Mouse (Mus musculus): ENCODE measurements around the gene Zfp58. TPM values are rescaled to one million over a fixed set of nuclear protein-coding genes. Genes with fewer than 3 reads are reported as not detected.
"Not testable (repeated sequence)": the region's sequence is repeated elsewhere in the genome, so short reads cannot be mapped to it uniquely, and the experiment has no call there.

The Zfp58 gene
- polyA plus RNA-seq, 1 experiment from 2014 or later: 8.9 TPM

DNA sequence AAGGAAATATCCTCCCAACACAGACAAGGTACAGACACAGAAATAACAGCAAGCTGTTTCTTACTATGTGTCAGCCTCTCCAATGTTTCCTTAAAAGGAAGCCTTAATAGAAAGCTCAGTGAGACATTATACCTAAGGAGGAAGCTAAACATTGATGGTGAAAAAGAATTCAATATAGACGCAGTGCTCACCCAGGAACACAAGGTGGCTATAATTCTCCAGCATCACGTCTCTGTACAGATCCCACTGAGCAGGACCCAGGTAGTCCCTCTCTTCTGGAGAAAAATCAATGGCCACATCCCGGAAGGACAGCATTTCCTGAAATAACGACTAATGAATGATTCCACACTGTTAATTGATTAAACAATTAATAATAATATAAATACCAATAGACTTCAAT, 18.8 kb downstream of the Zfp58 start:
- H3K9ac ChIP-seq (ENCODE audit: low read length): no peak overlapping the region
- H3K27ac ChIP-seq (ENCODE audit: low read length): no peak overlapping the region
- H3K27me3 ChIP-seq (ENCODE audit: control insufficient read depth, insufficient read depth, low read length): no peaks in the 10 kb centered on the region
- H3K4me2 ChIP-seq (ENCODE audit: low read depth, low read length): no peak overlapping the region
- no peak for ATAC-seq (replicated peaks; ENCODE audit: extremely low read depth, insufficient read depth, low FRiP score)
- no peaks in the 10 kb centered on the region for H3K9me3 ChIP-seq (replicated peaks; ENCODE audit: control insufficient read depth, low read length)
- WGBS: 69% methylated on average over 4 of the region's 4 CpGs
- H3K4me3 ChIP-seq (ENCODE audit: low read length): no peak overlapping the region
- H3K4me1 ChIP-seq (ENCODE audit: control insufficient read depth, insufficient read depth, low read length): peaks cover 6% of the 10 kb centered on the region
- H3K36me3 ChIP-seq (ENCODE audit: control insufficient read depth, insufficient read depth): 0 out of 2 replicates have a peak, but pooled peaks cover 2% of the 10 kb centered on the region

DNA sequence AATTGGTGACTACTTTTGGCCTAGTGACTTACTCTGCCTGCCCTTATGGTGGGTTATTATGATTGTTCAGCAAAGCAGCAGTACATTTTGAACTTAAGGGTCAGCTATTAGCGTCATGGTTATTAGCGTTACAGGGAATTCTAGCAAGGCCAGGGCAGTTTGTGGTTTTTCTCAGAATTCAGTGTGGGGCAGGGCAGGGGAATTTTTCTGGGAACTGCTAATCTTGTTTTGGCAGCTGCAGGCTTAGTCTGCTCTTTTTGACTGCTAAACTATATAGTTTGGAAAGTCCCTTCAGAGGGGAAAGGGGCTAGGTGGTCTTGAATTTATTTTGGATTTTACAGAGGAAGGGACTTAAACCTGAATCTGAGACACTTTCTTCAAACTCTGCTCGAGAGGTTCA, 31.1 kb downstream of the Zfp58 start:
- Histone ChIP-seq H3K27me3 (ENCODE audit: control insufficient read depth, insufficient read depth, low read length) (no peaks in the 10 kb centered on the region), H3K9me3 (replicated peaks; ENCODE audit: control insufficient read depth, low read length) (peaks cover 3% of the 10 kb centered on the region; the same call in 1 of the 2 replicates), H3K4me3 (ENCODE audit: low read length) (no peak overlapping the region), H3K36me3 (ENCODE audit: control insufficient read depth, insufficient read depth) (peaks cover 21% of the 10 kb centered on the region), H3K4me2 (ENCODE audit: low read depth, low read length) (no peak overlapping the region), H3K4me1 (ENCODE audit: control insufficient read depth, insufficient read depth, low read length) (no peaks in the 10 kb centered on the region), H3K9ac (ENCODE audit: low read length) (no peak overlapping the region), H3K27ac (ENCODE audit: low read length) (no peak overlapping the region)
- no peak for ATAC-seq (replicated peaks; ENCODE audit: extremely low read depth, insufficient read depth, low FRiP score)
- WGBS: 86% methylated on average over 3 of the region's 3 CpGs

- H3K27me3 ChIP-seq (ENCODE audit: control insufficient read depth, insufficient read depth, low read length); H3K9me3 ChIP-seq (replicated peaks; ENCODE audit: control insufficient read depth, low read length); H3K4me2 ChIP-seq (ENCODE audit: low read depth, low read length); H3K36me3 ChIP-seq (ENCODE audit: control insufficient read depth, insufficient read depth); H3K4me3 ChIP-seq (ENCODE audit: low read length); H3K4me1 ChIP-seq (ENCODE audit: control insufficient read depth, insufficient read depth, low read length); H3K27ac ChIP-seq (ENCODE audit: low read length); ATAC-seq (replicated peaks; ENCODE audit: extremely low read depth, insufficient read depth, low FRiP score); H3K9ac ChIP-seq (ENCODE audit: low read length): not testable (repeated sequence)
- WGBS: 76% methylated on average over 2 of the region's 5 CpGs
Observed at GRCm38 (mm10) chr13:67463506-67464185, 36.7 kb downstream of the Zfp58 start.

DNA sequence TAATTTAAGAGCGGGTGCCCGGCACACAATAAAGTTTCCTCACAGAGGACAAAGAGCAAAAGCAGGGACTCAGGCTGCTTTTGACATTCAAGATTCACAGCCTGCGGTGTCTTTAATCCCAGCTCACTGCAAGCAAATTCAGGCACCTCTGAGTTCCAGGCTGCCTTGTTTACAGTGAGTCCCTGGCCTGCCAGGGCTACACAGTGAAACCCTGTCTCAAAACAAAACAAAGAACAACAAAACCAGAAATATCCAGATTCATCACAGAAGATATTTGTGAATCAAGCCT, 48.4 kb downstream of the Zfp58 start:
- peaks cover 3% of the 10 kb centered on the region; the same call in 1 of the 2 replicates for H3K4me1 ChIP-seq (ENCODE audit: control insufficient read depth, insufficient read depth, low read length)
- 8% methylated on average over 3 of the region's 3 CpGs for WGBS
- no peaks in the 10 kb centered on the region for H3K9me3 ChIP-seq (replicated peaks; ENCODE audit: control insufficient read depth, low read length)
- H3K4me2 ChIP-seq (ENCODE audit: low read depth, low read length): peak overlapping the region; percentile 85
- H3K27me3 ChIP-seq (ENCODE audit: control insufficient read depth, insufficient read depth, low read length): no peaks in the 10 kb centered on the region
- peak overlapping the region; percentile 71 for H3K4me3 ChIP-seq (ENCODE audit: low read length)
- ATAC-seq (replicated peaks; ENCODE audit: extremely low read depth, insufficient read depth, low FRiP score): no peak
- peaks cover 2% of the 10 kb centered on the region for H3K36me3 ChIP-seq (ENCODE audit: control insufficient read depth, insufficient read depth)
- peak overlapping the region; percentile 84 for H3K9ac ChIP-seq (ENCODE audit: low read length)
- peak overlapping the region; percentile 65 for H3K27ac ChIP-seq (ENCODE audit: low read length)

- Histone ChIP-seq H3K36me3 (ENCODE audit: control insufficient read depth, insufficient read depth) (peaks cover 8% of the 10 kb centered on the region), H3K9ac (ENCODE audit: low read length) (peak within 1 kb of the TSS; percentile 84), H3K9me3 (replicated peaks; ENCODE audit: control insufficient read depth, low read length) (no peaks in the 10 kb centered on the region), H3K4me3 (ENCODE audit: low read length) (peak within 1 kb of the TSS; percentile 71), H3K4me2 (ENCODE audit: low read depth, low read length) (peak within 1 kb of the TSS; percentile 85), H3K27ac (ENCODE audit: low read length) (peak within 1 kb of the TSS; percentile 66), H3K4me1 (ENCODE audit: control insufficient read depth, insufficient read depth, low read length) (peaks cover 3% of the 10 kb centered on the region; the same call in 1 of the 2 replicates), H3K27me3 (ENCODE audit: control insufficient read depth, insufficient read depth, low read length) (no peaks in the 10 kb centered on the region)
- peak; percentile 96 for ATAC-seq (replicated peaks; ENCODE audit: extremely low read depth, insufficient read depth, low FRiP score)
- 1% methylated on average over 20 of the region's 20 CpGs for WGBS
Observed at GRCm38 (mm10) chr13:67451172-67452020, 49.0 kb downstream of the Zfp58 start, which contains the start of gene Zfp874a. Gene Zfp874a (minus strand): TSS chr13:67451624.

Other genes starting within 250 kb of the Zfp58 start
- 1.2 and 1.3 TPM in 2 replicates for gene Zfp458, start 222.1 kb downstream of the Zfp58 start, polyA plus RNA-seq (2015; fragmentation: Nextera tagmentation; extraction: Ambion mirVana)
- 0.94 and 1.3 TPM in 2 replicates for gene Zfp457, start 194.1 kb downstream of the Zfp58 start, polyA plus RNA-seq (2015; fragmentation: Nextera tagmentation; extraction: Ambion mirVana)
- gene Zfp595, start 168.0 kb downstream of the Zfp58 start, polyA plus RNA-seq (2015; fragmentation: Nextera tagmentation; extraction: Ambion mirVana): 1.8 TPM in 2 replicates
- gene Gm28044, start 140.0 kb downstream of the Zfp58 start, polyA plus RNA-seq (2015; fragmentation: Nextera tagmentation; extraction: Ambion mirVana): 0.83 TPM in 1 of 2 replicates, not detected in the other
- gene Zfp953, start 139.9 kb downstream of the Zfp58 start, polyA plus RNA-seq (2015; fragmentation: Nextera tagmentation; extraction: Ambion mirVana): 0.60 and 0.72 TPM in 2 replicates
- 0.71 TPM in 1 of 2 replicates, not detected in the other for gene Gm28041, start 124.8 kb downstream of the Zfp58 start, polyA plus RNA-seq (2015; fragmentation: Nextera tagmentation; extraction: Ambion mirVana)
- 1.0 and 1.7 TPM in 2 replicates for gene Zfp456, start 124.7 kb downstream of the Zfp58 start, polyA plus RNA-seq (2015; fragmentation: Nextera tagmentation; extraction: Ambion mirVana)
- gene Zfp429, start 100.7 kb downstream of the Zfp58 start, polyA plus RNA-seq (2015; fragmentation: Nextera tagmentation; extraction: Ambion mirVana): 4.7 and 5.8 TPM in 2 replicates
- gene Zfp459, start 79.1 kb downstream of the Zfp58 start, polyA plus RNA-seq (2015; fragmentation: Nextera tagmentation; extraction: Ambion mirVana): 0.56 and 0.59 TPM in 2 replicates
- 5.5 and 6.0 TPM in 2 replicates for gene Zfp874a, start 48.9 kb downstream of the Zfp58 start, polyA plus RNA-seq (2015; fragmentation: Nextera tagmentation; extraction: Ambion mirVana)
- 2.1 and 2.8 TPM in 2 replicates for gene Zfp874b, start 16.3 kb downstream of the Zfp58 start, polyA plus RNA-seq (2015; fragmentation: Nextera tagmentation; extraction: Ambion mirVana)
- gene Gm26965, start 25.6 kb upstream of the Zfp58 start, polyA plus RNA-seq (2015; fragmentation: Nextera tagmentation; extraction: Ambion mirVana): not detected in 2 replicates
- 16.8 and 18.2 TPM in 2 replicates for gene Zfp87, start 25.6 kb upstream of the Zfp58 start, polyA plus RNA-seq (2015; fragmentation: Nextera tagmentation; extraction: Ambion mirVana)
- gene Zfp748, start 53.3 kb upstream of the Zfp58 start, polyA plus RNA-seq (2015; fragmentation: Nextera tagmentation; extraction: Ambion mirVana): 7.1 and 7.3 TPM in 2 replicates
- 2.6 and 2.7 TPM in 2 replicates for gene Zfp729b, start 109.2 kb upstream of the Zfp58 start, polyA plus RNA-seq (2015; fragmentation: Nextera tagmentation; extraction: Ambion mirVana)
- gene Gm49345, start 137.2 kb upstream of the Zfp58 start, polyA plus RNA-seq (2015; fragmentation: Nextera tagmentation; extraction: Ambion mirVana): not detected in 2 replicates
- 1.6 TPM in 2 replicates for gene Zfp729a, start 137.2 kb upstream of the Zfp58 start, polyA plus RNA-seq (2015; fragmentation: Nextera tagmentation; extraction: Ambion mirVana)
- gene Zfp738, start 186.5 kb upstream of the Zfp58 start, polyA plus RNA-seq (2015; fragmentation: Nextera tagmentation; extraction: Ambion mirVana): 7.5 and 7.8 TPM in 2 replicates
- gene Zfp65, start 228.6 kb upstream of the Zfp58 start, polyA plus RNA-seq (2015; fragmentation: Nextera tagmentation; extraction: Ambion mirVana): 3.5 and 4.0 TPM in 2 replicates